13 mouse cellular contexts compared by ENCODE assay signal in genomic region chr12:117262003-117262402, GRCm38 (mm10).
DNase-seq lines count a peak whose midpoint lies in the region; ATAC-seq and TF ChIP-seq lines count a peak whose summit lies in the region.
"Had no signal": no experiment of that assay in that cellular context is flagged by ENCODE, and none has a peak within 500 bp of the region (broad histone marks: within the 10 kb centered on the region; RNA-seq: fewer than 3 reads in every experiment).

No protein-coding gene starts in this region.

- peaks cover 82% of the 10 kb centered on the region for H3K36me3 ChIP-seq in midbrain, embryonic 10.5 days
- H3K36me3 ChIP-seq in midbrain, embryonic 16.5 days (ENCODE audit: control insufficient read depth, insufficient read depth, low read length), result peaks cover 3% of the 10 kb centered on the region; the same call in 1 of the 2 replicates
- no peaks in the 10 kb centered on the region for H3K36me3 ChIP-seq in hindbrain, embryonic 11.5 days (ENCODE audit: control insufficient read depth, insufficient read depth, low read length)
- H3K36me3 ChIP-seq in stomach, postnatal 0 days (ENCODE audit: control insufficient read depth, insufficient read depth, low read length), result no peaks in the 10 kb centered on the region
- H3K36me3 ChIP-seq: heart, embryonic 15.5 days; liver, embryonic 15.5 days; neural tube, embryonic 15.5 days had no signal

- H3K4me2 ChIP-seq in midbrain, embryonic 16.5 days (ENCODE audit: low read length), result no peak overlapping the region
- H3K4me2 ChIP-seq in hindbrain, embryonic 11.5 days (replicated peaks; ENCODE audit: low read depth, low read length), result no peak overlapping the region
- no peak overlapping the region for H3K4me2 ChIP-seq in stomach, postnatal 0 days (replicated peaks; ENCODE audit: low read depth)
- H3K4me2 ChIP-seq: heart, embryonic 15.5 days; liver, embryonic 15.5 days; neural tube, embryonic 15.5 days had no signal

- no peaks in the 10 kb centered on the region for H3K9me3 ChIP-seq in midbrain, embryonic 10.5 days (replicated peaks)
- no peaks in the 10 kb centered on the region for H3K9me3 ChIP-seq in midbrain, embryonic 16.5 days (replicated peaks; ENCODE audit: control insufficient read depth, low read length, poor library complexity, severe bottlenecking)
- H3K9me3 ChIP-seq in hindbrain, embryonic 11.5 days (ENCODE audit: control insufficient read depth, low read length), result no peaks in the 10 kb centered on the region
- H3K9me3 ChIP-seq in stomach, postnatal 0 days (ENCODE audit: control insufficient read depth, low read length), result no peaks in the 10 kb centered on the region
- H3K9me3 ChIP-seq: embryonic facial prominence, embryonic 10.5 days; heart, embryonic 15.5 days; liver, embryonic 15.5 days; neural tube, embryonic 15.5 days had no signal

- 83% methylated on average over 2 of the region's 2 CpGs for WGBS in midbrain, embryonic 10.5 days
- WGBS in midbrain, embryonic 16.5 days, result 60% methylated on average over 2 of the region's 2 CpGs
- 79% methylated on average over 2 of the region's 2 CpGs for WGBS in hindbrain, embryonic 11.5 days
- 88% methylated on average over 2 of the region's 2 CpGs for WGBS in stomach, postnatal 0 days

- no peak overlapping the region for H3K9ac ChIP-seq in midbrain, embryonic 16.5 days (ENCODE audit: low read depth, low read length)
- H3K9ac ChIP-seq in hindbrain, embryonic 11.5 days (ENCODE audit: low read depth, low read length), result no peak overlapping the region
- no peak overlapping the region for H3K9ac ChIP-seq in stomach, postnatal 0 days (ENCODE audit: low read length)
- H3K9ac ChIP-seq: heart, embryonic 15.5 days; liver, embryonic 15.5 days; neural tube, embryonic 15.5 days had no signal

- TF ChIP-seq EP300 in stomach, postnatal 0 days (optimal IDR thresholded peaks at IDR 0.05), result no peak

- peak overlapping the region; percentile 97 for H3K27ac ChIP-seq in midbrain, embryonic 10.5 days (replicated peaks)
- no peak overlapping the region for H3K27ac ChIP-seq in midbrain, embryonic 16.5 days (ENCODE audit: low read length)
- peak overlapping the region; percentile 30; the same call in 1 of the 2 replicates for H3K27ac ChIP-seq in hindbrain, embryonic 11.5 days (ENCODE audit: low read depth, low read length)
- no peak overlapping the region for H3K27ac ChIP-seq in stomach, postnatal 0 days (replicated peaks)
- H3K27ac ChIP-seq: embryonic facial prominence, embryonic 10.5 days; heart, embryonic 15.5 days; kidney, postnatal 0 days; liver, embryonic 15.5 days; neural tube, embryonic 15.5 days had no signal

- no peak overlapping the region for H3K4me3 ChIP-seq in midbrain, embryonic 10.5 days
- H3K4me3 ChIP-seq in midbrain, embryonic 16.5 days (ENCODE audit: low read depth, low read length), result no peak overlapping the region
- H3K4me3 ChIP-seq in hindbrain, embryonic 11.5 days (ENCODE audit: low read depth, low read length), result no peak overlapping the region
- no peak overlapping the region for H3K4me3 ChIP-seq in stomach, postnatal 0 days (ENCODE audit: low read depth, low read length)
- H3K4me3 ChIP-seq: embryonic facial prominence, embryonic 10.5 days; heart, embryonic 15.5 days; liver, embryonic 15.5 days; neural tube, embryonic 15.5 days had no signal

- no peak for TF ChIP-seq CTCF in stomach, postnatal 0 days (IDR thresholded peaks at IDR 0.05; ENCODE audit: low read depth)

- ATAC-seq in midbrain, embryonic 16.5 days, result no peak
- ATAC-seq in hindbrain, embryonic 11.5 days (ENCODE audit: low FRiP score), result no peak
- ATAC-seq in stomach, postnatal 0 days (ENCODE audit: low FRiP score, low TSS enrichment), result 0 out of 2 replicates have a peak, but pooled peaks have one; percentile 10

- DNase-seq in midbrain, embryonic 10.5 days (ENCODE audit: low spot score), result no peak
- DNase-seq in cerebellum, adult 8-10 months, result peak; percentile 48
- no peak for DNase-seq in hindbrain, embryonic 11.5 days (ENCODE audit: low spot score)
- DNase-seq in stomach, postnatal 0 days (ENCODE audit: low spot score), result no peak
- DNase-seq in thymus, postnatal 4 days, result no peak
- no peak for DNase-seq in embryo, embryonic 9.5 days (ENCODE audit: extremely low spot score)
- DNase-seq: thymus, adult 2 months had no signal

- peaks cover 92% of the 10 kb centered on the region for H3K4me1 ChIP-seq in midbrain, embryonic 10.5 days
- H3K4me1 ChIP-seq in midbrain, embryonic 16.5 days (ENCODE audit: control insufficient read depth, insufficient read depth, low read length), result peaks cover 17% of the 10 kb centered on the region
- peaks cover 8% of the 10 kb centered on the region for H3K4me1 ChIP-seq in hindbrain, embryonic 11.5 days (replicated peaks; ENCODE audit: control insufficient read depth, insufficient read depth, low read length)
- H3K4me1 ChIP-seq in stomach, postnatal 0 days (replicated peaks; ENCODE audit: control insufficient read depth, insufficient read depth), result no peaks in the 10 kb centered on the region
- H3K4me1 ChIP-seq: heart, embryonic 15.5 days had no signal

- no peaks in the 10 kb centered on the region for H3K27me3 ChIP-seq in midbrain, embryonic 10.5 days (ENCODE audit: low read depth, poor library complexity, severe bottlenecking)
- H3K27me3 ChIP-seq in midbrain, embryonic 16.5 days (ENCODE audit: control insufficient read depth, insufficient read depth, low read depth, low read length), result no peaks in the 10 kb centered on the region
- H3K27me3 ChIP-seq in hindbrain, embryonic 11.5 days (ENCODE audit: control insufficient read depth, insufficient read depth, low read length), result no peaks in the 10 kb centered on the region
- H3K27me3 ChIP-seq in stomach, postnatal 0 days (ENCODE audit: control insufficient read depth, insufficient read depth, low read length), result no peaks in the 10 kb centered on the region
- H3K27me3 ChIP-seq: liver, embryonic 15.5 days; neural tube, embryonic 15.5 days had no signal

Comparison
In these comparisons a context has a peak if more than half of its experiments do, and no peak if none do; other contexts are left out.
1. H3K27ac ChIP-seq: peak in midbrain, embryonic 10.5 days (single experiment) and hindbrain, embryonic 11.5 days (single experiment); none in midbrain, embryonic 16.5 days (single experiment) and stomach, postnatal 0 days (single experiment).